Mouse (Mus musculus): ENCODE measurements around the gene Maf. TPM values are rescaled to one million over a fixed set of nuclear protein-coding genes. Genes with fewer than 3 reads are reported as not detected.

The Maf gene
- total RNA-seq, 2 experiments from 2014 or later, result 16.3 to 27.1 TPM

- DNase-seq (ENCODE audit: low spot score in 2 of 2), result peak; percentile 69 to 74
Measured at GRCm38 (mm10) chr8:115706861-115707730, 498 bp downstream of the Maf start.

DNA sequence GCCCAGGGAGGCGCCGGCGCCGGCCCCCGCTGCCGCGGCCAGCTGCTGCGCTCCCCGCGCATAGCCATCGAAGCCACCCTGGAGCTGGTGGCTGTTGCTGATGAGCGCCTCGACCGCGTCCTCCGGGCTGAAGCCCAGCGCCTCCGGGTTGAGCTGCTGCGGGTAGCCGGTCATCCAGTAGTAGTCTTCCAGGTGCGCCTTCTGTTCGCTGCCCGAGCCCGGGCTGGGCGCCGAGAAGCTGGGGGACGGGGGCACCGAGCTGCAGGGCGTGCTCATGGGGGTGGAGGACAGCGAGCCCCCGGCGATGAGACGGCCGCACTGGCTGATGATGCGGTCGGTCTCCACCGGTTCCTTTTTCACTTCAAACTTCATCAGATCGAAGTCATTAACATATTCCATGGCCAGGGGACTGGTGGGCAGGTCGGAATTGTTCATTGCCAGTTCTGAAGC is 1.2 kb downstream of the Maf start:
- peak; percentile 59 to 64 for DNase-seq (ENCODE audit: low spot score in 2 of 2)

DNA sequence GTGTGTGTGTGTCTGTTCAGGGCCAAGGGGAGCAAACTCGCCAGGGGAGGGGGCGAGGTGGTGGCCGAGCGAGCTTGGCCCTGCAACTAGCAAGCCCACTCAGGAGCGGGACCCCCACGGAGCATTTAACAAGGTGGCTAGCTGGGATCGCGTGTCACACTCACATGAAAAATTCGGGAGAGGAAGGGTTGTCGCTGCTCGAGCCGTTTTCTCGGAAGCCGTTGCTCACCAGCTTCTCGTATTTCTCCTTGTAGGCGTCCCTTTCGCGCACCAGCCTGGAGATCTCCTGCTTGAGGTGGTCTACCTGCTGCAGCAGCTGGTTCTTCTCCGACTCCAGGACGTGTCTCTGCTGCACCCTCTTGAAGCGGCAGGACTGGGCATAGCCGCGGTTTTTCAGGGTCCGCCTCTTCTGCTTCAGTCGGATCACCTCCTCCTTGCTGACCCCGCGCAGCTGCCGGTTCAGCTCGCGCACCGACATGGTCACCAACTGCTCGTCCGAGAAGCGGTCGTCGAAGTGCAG is 1.9 kb downstream of the Maf start:
- peak; percentile 48 for DNase-seq (ENCODE audit: low spot score in 2 of 2)

- DNase-seq (ENCODE audit: low spot score in 2 of 2), result no peak
Measured at GRCm38 (mm10) chr8:115703056-115703455, 4.5 kb downstream of the Maf start.

DNA sequence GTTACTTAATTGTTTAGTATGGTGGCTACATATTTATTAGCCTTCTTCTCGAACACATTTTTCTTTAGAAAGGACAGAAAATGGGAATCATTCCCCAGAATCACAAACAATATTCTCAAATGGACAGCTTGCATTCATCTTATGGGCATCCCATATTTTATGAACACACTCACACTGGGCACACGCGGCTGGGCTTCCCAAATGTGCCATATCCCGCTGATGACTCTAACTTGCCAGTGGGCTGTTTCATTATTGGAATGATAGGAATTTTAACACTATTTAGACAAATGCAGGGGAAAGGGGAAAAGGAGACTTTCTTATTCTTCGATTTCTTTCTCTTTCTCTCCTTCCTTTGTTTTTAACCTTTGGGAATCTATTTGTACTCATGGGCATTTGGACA is 6.6 kb downstream of the Maf start:
- no peak for DNase-seq (ENCODE audit: low spot score in 2 of 2)

DNA sequence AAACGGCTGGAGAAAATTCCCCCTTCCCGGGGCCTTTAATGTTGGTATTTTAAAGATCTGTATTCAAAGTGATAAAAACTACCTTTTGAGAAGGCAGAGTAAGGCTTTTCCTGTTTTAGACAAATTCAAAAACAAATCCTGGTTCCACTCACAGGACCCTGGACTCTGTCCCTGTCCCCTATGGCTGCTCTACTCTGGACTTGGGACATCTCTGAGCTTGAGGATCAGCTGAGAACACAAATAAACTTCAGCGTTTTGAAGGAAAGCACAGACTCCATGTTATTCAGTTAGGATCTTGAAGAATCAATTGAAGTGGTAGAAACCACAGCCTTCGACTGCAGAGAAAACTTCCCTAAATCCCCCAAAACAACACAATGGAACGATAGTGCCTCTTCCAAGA is 8.4 kb downstream of the Maf start:
- no peak for DNase-seq (ENCODE audit: low spot score in 2 of 2)

DNA sequence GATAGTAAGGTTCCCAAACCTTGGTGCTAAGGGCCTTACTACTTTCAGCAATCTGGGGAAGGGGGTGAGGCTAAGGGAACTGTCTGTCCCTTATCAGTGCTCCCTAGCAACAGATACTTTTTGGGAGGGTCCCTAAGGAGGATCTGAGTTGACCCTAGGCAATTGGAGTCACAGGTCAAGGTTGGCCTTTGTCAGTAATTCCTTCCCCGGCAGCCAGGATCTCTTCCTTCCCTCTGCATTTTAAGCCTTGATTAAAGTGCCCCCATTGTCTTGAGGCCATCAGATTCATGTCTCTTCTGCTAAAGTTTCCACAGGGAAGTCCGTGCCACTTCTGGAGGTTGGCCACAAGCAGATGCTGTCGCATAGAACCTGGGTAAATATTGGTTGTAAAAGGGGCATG is 10.2 kb downstream of the Maf start:
- no peak for DNase-seq (ENCODE audit: low spot score in 2 of 2)

DNA sequence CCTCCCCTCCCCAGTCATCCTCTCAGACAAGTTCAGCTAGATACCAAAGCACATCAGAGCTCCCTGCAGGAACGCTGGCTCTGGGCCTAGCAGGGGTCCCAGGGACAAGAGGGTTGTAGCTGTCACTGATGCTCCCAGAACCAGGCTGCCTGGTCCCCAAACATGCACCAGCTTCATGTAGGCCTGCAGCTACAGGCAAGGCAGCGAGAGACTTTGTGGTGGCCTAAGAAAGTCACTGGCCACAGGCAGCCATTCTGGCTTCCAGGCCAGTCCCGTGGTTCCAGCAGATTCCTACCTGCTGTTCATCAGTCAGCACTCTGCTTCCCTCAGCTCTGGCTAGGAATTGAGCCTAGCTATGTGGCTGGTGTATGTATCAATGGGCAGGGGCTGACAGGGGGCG is 10.9 kb downstream of the Maf start:
- no peak for DNase-seq (ENCODE audit: low spot score in 2 of 2)

DNA sequence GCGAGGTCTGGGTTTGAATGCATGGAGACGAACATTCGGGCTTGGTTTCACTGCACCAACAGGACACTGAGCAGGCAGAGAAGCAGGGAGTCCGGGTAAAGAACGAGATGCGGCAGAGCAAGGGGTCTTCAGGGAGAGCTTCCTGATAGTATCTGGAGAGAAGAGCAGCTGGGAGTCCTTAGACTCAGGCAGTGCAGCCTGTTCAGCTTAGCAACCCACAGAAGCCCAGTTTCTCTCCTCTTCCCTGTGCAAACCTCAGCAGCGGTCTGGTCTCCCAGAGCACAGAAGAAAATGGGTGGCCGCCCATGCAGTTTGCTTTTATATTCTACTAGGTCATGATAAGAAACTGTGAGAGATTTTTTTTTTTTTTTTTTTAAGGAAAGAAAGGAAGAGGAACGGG is 20.2 kb downstream of the Maf start:
- no peak for DNase-seq (ENCODE audit: low spot score in 2 of 2)

- no peak for DNase-seq (ENCODE audit: low spot score in 2 of 2)
Measured at GRCm38 (mm10) chr8:115683309-115683708, 24.3 kb downstream of the Maf start.

DNA sequence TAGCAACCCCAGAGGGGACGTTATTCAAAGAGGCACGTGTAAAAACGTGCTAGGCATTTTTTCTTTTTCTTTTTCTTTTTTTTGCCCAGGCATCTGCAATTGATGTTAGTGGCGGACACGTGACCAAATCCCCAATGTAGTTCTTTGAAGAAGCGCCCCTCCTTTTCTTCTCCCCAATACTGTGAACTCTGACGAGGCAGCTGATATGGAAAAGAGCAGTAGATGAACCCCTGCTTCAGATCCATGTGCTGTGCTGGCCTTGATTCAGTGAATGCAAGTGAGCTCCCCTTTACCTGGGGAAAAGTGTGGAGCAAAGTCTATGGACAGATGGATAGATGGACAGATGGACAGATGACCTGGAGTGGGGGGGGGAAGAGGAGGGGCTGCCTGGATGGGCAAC is 28.1 kb downstream of the Maf start:
- DNase-seq (ENCODE audit: low spot score in 2 of 2), result no peak

- no peak for DNase-seq (ENCODE audit: low spot score in 2 of 2)
Measured at GRCm38 (mm10) chr8:115664866-115665265, 42.7 kb downstream of the Maf start.

- DNase-seq (ENCODE audit: low spot score in 2 of 2), result no peak
Measured at GRCm38 (mm10) chr8:115650110-115650521, 57.5 kb downstream of the Maf start.

DNA sequence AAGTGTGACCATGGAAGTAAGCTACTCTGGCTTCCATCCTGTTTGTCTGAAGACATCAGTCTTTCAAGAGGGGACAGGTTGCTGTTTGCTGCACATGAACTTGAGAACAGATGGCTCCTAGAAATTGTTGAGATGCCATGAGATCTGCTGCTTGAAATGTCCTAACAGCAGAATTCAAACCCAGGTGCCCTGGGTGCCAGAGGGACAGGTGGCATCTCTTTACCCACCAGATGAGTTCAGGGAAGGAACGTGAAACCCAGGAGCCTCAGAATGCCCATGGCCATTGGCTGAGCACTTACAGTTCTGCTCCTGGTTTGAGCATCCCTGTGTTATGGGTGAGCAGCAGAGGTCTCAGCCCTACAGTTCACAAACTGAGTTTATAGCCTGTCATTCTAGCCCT is 62.5 kb downstream of the Maf start:
- no peak for DNase-seq (ENCODE audit: low spot score in 2 of 2)

DNA sequence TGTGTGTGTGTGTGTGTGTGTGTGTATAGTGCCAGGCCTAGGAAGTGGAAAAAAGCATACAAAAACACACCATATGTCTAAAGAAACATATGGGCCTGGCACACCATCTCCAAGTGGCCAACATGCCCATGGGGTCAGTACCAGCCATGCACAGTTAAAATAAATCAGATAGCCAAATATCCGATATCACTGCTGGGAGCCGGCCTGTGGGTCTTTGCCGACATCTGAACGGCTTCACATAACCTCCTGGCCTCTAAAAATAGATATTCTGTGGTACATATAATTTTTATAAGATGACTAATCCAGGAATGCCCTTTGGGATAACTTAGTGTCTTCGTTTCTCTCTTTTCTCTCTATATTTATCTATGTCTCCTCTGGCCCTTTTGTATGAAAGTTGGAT is 65.7 kb downstream of the Maf start:
- DNase-seq (ENCODE audit: low spot score in 2 of 2), result no peak

DNA sequence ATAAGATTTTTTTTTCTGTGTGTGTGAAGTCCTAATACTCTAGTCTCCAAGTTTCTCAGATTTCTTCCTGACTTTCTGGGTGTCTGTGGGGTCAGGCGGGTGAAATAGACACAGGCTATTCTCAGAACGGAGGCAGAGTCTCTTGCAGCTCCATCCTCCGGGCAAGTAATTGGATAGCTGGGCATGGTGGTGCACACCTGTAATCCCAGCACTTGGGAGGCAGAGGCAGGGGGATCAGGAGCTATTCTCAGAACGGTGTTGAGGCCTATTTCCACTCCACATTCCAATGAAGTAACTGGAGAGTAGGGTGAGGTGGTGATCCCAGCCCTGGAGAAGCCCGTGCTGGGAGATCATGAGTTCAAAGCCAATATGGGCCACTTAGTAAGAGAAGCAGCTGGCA is 67.6 kb downstream of the Maf start:
- no peak for DNase-seq (ENCODE audit: low spot score in 2 of 2)

- DNase-seq (ENCODE audit: low spot score in 2 of 2), result no peak
Measured at GRCm38 (mm10) chr8:115636751-115637150, 70.8 kb downstream of the Maf start.

Measured in adrenal gland, adult 18-20 months (tissue).